Mouse (Mus musculus) small intestine, adult 2 months (tissue): ENCODE measurements around the gene Ifnar2.

Source experiments
- CTCF ChIP-seq: fragments of 200-500 bp; IDR thresholded peaks from 2 replicates; pipeline ENCODE4 v1.5.1; 2012; ENCODE audit warnings: low read depth, mild to moderate bottlenecking, control low read depth, inconsistent platforms, low read length, moderate library complexity, mixed read lengths; ENCODE audit not compliant: insufficient replicate concordance, insufficient read length; ENCODE audit errors: extremely low read depth
- POLR2A ChIP-seq: fragments of 200-500 bp; IDR thresholded peaks from 2 replicates; pipeline ENCODE4 v1.6.1; 2012; ENCODE audit warnings: low read depth, mild to moderate bottlenecking, control low read depth, inconsistent platforms, low read length, moderate library complexity

- TF ChIP-seq CTCF (peak; percentile 30; the same call in 1 of the 2 replicates), POLR2A (no peak)
Observed at GRCm38 (mm10) chr16:91441366-91441765, 68.8 kb downstream of the Ifnar2 start.
